Mouse (Mus musculus) midbrain, embryonic 14.5 days (tissue): Measurements from ENCODE around the gene Il10ra. TPM values are rescaled to one million over a fixed set of nuclear protein-coding genes. Genes with fewer than 3 reads are reported as not detected.

Experiments
- ATAC-seq: fragments of 200-750 bp; cut with Nextera tagmentation; 2 replicates; pipeline ENCODE4 v1.8.0; 2017; ENCODE audit warnings: moderate number of reproducible peaks, moderate library complexity; ENCODE audit not compliant: low FRiP score, low TSS enrichment
- DNase-seq: peaks from one replicate; pipeline ENCODE4 v3.0.0-alpha.2; 2015
- H3K27ac ChIP-seq: fragments of 300-500 bp; sonication (generic); replicated peaks from 2 replicates; pipeline ENCODE4 v1.5.1; 2014; ENCODE audit warnings: mild to moderate bottlenecking, low read depth, low read length, moderate library complexity
- H3K27me3 ChIP-seq: fragments of 300-500 bp; sonication (generic); 2 replicates; pipeline ENCODE4 v1.6.1; 2014; ENCODE audit warnings: low read length, control low read depth, mixed read lengths; ENCODE audit not compliant: control insufficient read depth, insufficient read depth
- H3K36me3 ChIP-seq: fragments of 300-500 bp; sonication (generic); 2 replicates; pipeline ENCODE4 v1.6.1; 2014; ENCODE audit warnings: low read length, control low read depth; ENCODE audit not compliant: control insufficient read depth, insufficient read depth
- H3K4me1 ChIP-seq: fragments of 300-500 bp; sonication (generic); 2 replicates; pipeline ENCODE4 v1.6.1; 2014; ENCODE audit warnings: mild to moderate bottlenecking, antibody characterized with exemption, low read length, control low read depth; ENCODE audit not compliant: control insufficient read depth, insufficient read depth
- H3K4me2 ChIP-seq: fragments of 300-500 bp; sonication (generic); 2 replicates; pipeline ENCODE4 v1.6.1; 2014; ENCODE audit warnings: mild to moderate bottlenecking, low read length, moderate library complexity
- H3K4me3 ChIP-seq: fragments of 300-500 bp; sonication (generic); replicated peaks from 2 replicates; pipeline ENCODE4 v1.5.1; 2014; ENCODE audit warnings: low read depth, low read length
- H3K9ac ChIP-seq: fragments of 300-500 bp; sonication (generic); replicated peaks from 2 replicates; pipeline ENCODE4 v1.6.1; 2014; ENCODE audit warnings: mild to moderate bottlenecking, low read length, moderate library complexity
- H3K9me3 ChIP-seq: fragments of 300-500 bp; sonication (generic); 2 replicates; pipeline ENCODE4 v1.6.1; 2016; ENCODE audit warnings: low read length, control low read depth, mixed read lengths; ENCODE audit not compliant: control insufficient read depth
- WGBS: fragments of 180-500 bp; shearing (Covaris S2); extraction: QIAGEN DNeasy Blood & Tissue Kit; methylation state at CpG from one replicate; pipeline ENCODE4 v1.1.7; 2014; 5-methylcytosine and 5-hydroxymethylcytosine counted together
- microRNA-seq: library from miRNA; unstranded; fragments of <30 nt; microRNA quantifications from one replicate; pipeline ENCODE4, GENCODE M21; 2016
- polyA plus RNA-seq: library from polyadenylated mRNA; unstranded; fragments of >200 nt; fragmentation: Nextera tagmentation; extraction: Ambion mirVana; gene quantifications from 2 replicates; pipeline ENCODE4 v1.2.1, GENCODE M21; 2014

Il10ra gene
- polyA plus RNA-seq, 1 experiment from 2014 or later = 0.67 TPM

GRCm38 (mm10) chr9:45205143-45205542 lies 63.8 kb downstream of the Il10ra start:
- WGBS = 75% methylated on average over 5 of the region's 5 CpGs
- no peak overlapping the region for H3K27ac ChIP-seq
- no peak overlapping the region for H3K9ac ChIP-seq
- H3K4me1 ChIP-seq = no peaks in the 10 kb centered on the region
- no peak for ATAC-seq
- no peaks in the 10 kb centered on the region for H3K9me3 ChIP-seq
- H3K4me3 ChIP-seq = no peak overlapping the region
- H3K27me3 ChIP-seq = no peaks in the 10 kb centered on the region
- H3K4me2 ChIP-seq = no peak overlapping the region
- DNase-seq = no peak
- H3K36me3 ChIP-seq = no peaks in the 10 kb centered on the region

Small RNA genes within 50 kb of the gene (microRNA-seq; reads per million reads assigned to microRNA genes)
- not detected for gene Mir7086

Other genes with a start within 250 kb of the Il10ra start
- 0.20 TPM in 1 of 2 replicates, not detected in the other for gene Mpzl2, start 229.3 kb downstream of the Il10ra start, polyA plus RNA-seq
- 0.80 and 1.0 TPM in 2 replicates for gene Mpzl3, start 214.0 kb downstream of the Il10ra start, polyA plus RNA-seq
- 0.12 and 0.24 TPM in 2 replicates for gene Jaml, start 190.0 kb downstream of the Il10ra start, polyA plus RNA-seq
- 6.6 and 8.1 TPM in 2 replicates for gene Scn2b, start 151.4 kb downstream of the Il10ra start, polyA plus RNA-seq
- gene Scn4b, start 130.8 kb downstream of the Il10ra start, polyA plus RNA-seq = 0.05 TPM in 1 of 2 replicates, not detected in the other
- gene BC049352, start 87.1 kb downstream of the Il10ra start, polyA plus RNA-seq = not detected in 2 replicates
- gene Tmprss4, start 65.1 kb downstream of the Il10ra start, polyA plus RNA-seq = not detected in 2 replicates
- 0.07 TPM in 1 of 2 replicates, not detected in the other for gene Tmprss13, start 50.0 kb upstream of the Il10ra start, polyA plus RNA-seq
- 348 and 508 TPM in 2 replicates for gene Fxyd6, start 101.0 kb upstream of the Il10ra start, polyA plus RNA-seq
- gene Fxyd2, start 130.5 kb upstream of the Il10ra start, polyA plus RNA-seq = 8.0 and 14.1 TPM in 2 replicates
- gene Dscaml1, start 157.5 kb upstream of the Il10ra start, polyA plus RNA-seq = 12.4 and 14.8 TPM in 2 replicates